Mouse (Mus musculus) stomach, postnatal 0 days (tissue): ENCODE data around the gene Rfx1.

Experiments
- CTCF ChIP-seq: IDR thresholded peaks from 2 replicates; pipeline ENCODE4 v1.5.1; 2016; ENCODE audit warnings: antibody characterized with exemption, low read depth, mild to moderate bottlenecking, moderate library complexity
- EP300 ChIP-seq: optimal IDR thresholded peaks from 2 replicates; pipeline ENCODE3; 2016; ENCODE audit warnings: antibody characterized with exemption

GRCm38 (mm10) chr8:84144636-84145245 is 78.1 kb downstream of the Rfx1 start:
- TF ChIP-seq CTCF (no peak), EP300 (no peak)
